Mouse (Mus musculus) cerebellum, adult 9-11 months (tissue): ENCODE data around the gene Ccdc69.
A peak's percentile ranks its signal among the peaks of the same experiment; 100 is the strongest.
"Not testable (repeated sequence)": the region's sequence is repeated elsewhere in the genome, so short reads cannot be mapped to it uniquely, and the experiment has no call there.

Experiments used
- DNase-seq: peaks from one replicate; pipeline ENCODE4 v3.0.0; 2022

Gene Ccdc69

GRCm38 (mm10) chr11:55077331-55078231 is at the start of gene Ccdc69:
Gene Ccdc69 (minus strand): TSS chr11:55078131.
- peak; percentile 75 for DNase-seq

DNA sequence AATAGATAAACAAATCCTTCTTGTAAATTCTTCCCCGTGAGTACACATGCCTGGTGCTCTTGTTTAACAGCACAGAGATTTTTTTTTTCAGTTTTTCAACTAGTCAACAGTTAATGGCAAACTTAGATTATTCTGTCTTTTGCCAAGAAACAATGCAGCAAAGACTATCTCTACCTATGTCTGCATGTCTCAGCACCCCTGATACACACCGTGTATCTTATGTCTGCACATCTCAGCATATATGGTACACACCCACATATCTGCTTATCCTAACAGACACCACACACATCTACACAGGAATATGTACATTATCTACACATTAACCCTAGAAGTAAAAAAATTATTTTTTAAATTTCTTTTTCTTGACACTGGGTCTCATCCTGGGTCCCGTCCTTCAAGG is 48.7 kb upstream of the Ccdc69 start:
- DNase-seq, result no peak

DNA sequence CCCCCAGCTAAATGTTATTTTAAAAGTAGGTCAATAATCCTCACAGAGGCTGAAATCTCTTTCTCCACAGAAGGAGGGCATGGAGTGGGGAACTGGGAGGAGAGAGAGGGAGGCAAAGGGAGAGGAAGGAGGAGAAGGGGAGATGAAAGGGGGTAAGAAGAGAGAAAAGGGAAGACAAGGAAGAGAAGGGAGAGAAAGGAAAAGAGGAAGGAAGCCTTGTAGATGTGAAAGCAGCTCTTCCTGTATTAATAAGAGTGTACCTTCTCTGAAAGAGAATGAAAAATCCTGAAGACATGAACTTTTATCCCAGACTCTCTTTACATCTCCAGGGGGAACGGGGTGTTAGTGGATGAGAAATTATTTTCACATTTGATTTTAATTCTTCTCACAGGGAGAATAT is 43.5 kb upstream of the Ccdc69 start:
- no peak for DNase-seq

DNA sequence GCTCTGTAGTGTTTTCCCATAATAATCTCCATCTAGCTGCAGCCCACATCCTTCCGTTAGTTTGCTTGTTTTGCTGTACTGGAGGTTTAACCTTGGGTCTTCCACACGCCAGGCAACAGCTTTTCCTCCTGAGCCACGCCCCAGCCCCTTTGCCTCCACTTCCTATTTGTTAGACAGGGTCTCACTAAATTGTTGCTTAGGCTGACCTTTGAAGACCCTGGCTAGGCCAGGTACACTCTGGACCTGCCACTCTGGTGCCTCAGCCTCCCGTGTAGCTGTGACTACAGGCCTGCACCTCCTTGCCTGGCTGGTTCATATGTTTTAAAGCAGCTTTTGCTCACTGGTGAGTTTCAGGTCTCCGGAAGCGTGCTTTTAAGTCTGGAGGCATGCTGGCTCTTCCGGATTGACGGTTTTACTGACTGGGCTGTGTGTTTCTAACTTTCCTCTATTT is 42.9 kb upstream of the Ccdc69 start:
- no peak for DNase-seq

DNA sequence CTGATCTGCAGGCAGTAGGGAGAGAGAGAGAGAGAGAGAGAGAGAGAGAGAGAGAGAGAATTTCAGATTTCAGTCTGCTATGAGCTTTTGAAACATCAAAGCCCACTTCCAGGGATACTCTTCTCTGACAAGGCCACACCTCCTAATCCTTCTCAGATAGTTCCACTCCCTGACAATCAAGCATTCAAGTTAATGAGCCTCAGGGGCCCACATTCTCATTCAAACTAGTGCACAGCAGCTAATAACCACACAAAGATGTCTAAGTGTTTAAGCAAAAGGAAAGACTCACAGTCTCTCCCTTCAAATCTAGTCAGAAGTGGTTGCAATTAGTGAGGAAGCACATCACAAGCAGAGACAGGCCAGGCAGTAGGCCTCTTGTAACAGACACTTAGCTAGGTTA is 42.3 kb upstream of the Ccdc69 start:
- DNase-seq, result no peak

GRCm38 (mm10) chr11:55117031-55117430 is 39.1 kb upstream of the Ccdc69 start:
- no peak for DNase-seq

- no peak for DNase-seq
Observed at GRCm38 (mm10) chr11:55116004-55116403, 38.1 kb upstream of the Ccdc69 start.

GRCm38 (mm10) chr11:55114291-55114690 is 36.4 kb upstream of the Ccdc69 start:
- no peak for DNase-seq

DNA sequence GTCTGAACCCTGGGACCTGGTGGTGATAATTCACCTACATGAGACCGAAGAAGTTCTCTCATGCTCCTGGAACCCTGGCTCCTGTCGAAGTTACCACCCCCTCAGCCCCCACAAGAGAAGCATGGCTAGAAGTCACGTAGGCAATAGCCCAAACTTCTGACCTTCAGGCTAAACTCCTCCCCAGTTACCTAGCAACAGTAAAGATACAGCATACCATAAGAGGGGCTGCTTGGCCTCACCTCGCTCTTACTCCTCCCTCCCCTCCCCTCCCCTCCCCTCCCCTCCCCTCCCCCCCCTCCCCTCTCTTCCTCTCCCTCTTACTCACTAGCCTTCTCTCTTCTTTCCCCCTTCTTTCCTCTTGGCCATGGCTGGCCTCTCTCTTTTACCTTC is 35.9 kb upstream of the Ccdc69 start:
- DNase-seq, result not testable (repeated sequence)

DNA sequence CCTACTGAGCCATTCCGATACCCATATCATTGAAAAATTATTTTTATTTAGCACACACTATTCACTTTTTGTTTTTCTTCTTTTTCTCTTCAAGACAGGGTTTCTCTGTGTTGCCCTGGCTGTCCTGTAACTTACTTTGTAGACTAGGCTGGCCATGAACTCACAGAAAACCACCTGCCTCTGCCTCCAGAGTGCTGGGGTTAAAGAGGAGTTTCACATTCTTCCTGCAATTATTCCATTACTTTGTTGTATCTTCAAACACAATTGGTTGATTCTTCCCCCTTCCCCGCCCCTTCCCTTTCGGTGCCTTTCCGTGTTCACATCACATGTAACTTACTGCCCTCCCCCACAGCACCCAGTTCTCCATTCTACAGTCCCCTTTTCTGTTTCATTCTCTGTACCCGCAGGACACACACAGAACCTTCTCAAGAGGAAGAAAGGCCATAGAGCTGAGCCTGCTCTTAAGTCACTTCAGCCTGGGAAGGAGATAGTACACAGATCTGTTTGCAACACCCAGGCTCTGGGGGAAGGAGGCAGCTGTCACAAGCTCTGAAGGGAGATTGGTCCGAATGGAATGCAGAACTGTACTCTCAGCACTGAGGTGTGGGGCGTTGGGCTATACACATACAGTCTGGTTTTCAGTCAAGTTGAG is 35.4 kb upstream of the Ccdc69 start:
- DNase-seq, result no peak

- no peak for DNase-seq
Observed at GRCm38 (mm10) chr11:55110566-55111169, 32.7 kb upstream of the Ccdc69 start.

GRCm38 (mm10) chr11:55109521-55110300 is 31.8 kb upstream of the Ccdc69 start:
- DNase-seq, result no peak

- no peak for DNase-seq
Observed at GRCm38 (mm10) chr11:55106636-55107035, 28.7 kb upstream of the Ccdc69 start.

GRCm38 (mm10) chr11:55105389-55105788 is 27.5 kb upstream of the Ccdc69 start:
- no peak for DNase-seq

DNA sequence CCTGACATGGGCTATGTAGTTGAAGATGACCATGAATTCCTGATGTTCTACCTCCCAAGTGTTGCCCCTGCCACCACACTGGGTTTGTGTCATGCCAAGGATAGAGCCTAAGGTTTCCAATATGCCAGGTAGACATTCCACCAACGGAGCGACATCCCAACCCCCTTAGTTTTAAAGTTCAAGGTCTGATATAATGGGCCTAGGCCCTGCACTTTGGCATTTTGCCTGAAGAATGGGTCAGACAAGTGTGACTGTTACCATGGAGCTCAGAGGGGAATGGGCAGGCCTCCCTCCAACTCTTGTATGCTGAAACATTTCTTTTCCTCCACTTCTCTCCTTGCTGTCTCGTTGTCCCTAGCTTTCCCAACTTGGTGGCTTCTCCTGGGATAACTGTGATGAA is 25.3 kb upstream of the Ccdc69 start:
- no peak for DNase-seq

DNA sequence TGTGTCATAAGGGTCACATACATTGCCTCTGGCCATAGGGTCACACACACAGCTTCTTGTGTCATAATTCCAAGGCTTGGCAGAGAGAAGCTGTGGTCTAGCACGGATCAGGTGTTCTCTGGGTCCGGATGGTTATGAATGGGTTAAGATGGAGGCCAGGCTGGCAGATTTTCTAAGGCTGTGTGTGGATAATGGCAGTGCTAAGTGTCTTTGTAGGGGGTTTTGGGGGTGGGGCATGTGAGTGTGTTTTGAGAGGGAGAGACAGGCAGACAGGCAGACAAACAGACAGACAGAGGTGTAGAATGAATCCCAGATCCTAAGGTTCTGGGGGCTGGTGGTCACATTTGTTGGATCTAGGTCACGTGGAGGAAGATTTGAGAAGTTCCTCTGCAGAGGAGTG is 24.1 kb upstream of the Ccdc69 start:
- DNase-seq, result no peak

DNA sequence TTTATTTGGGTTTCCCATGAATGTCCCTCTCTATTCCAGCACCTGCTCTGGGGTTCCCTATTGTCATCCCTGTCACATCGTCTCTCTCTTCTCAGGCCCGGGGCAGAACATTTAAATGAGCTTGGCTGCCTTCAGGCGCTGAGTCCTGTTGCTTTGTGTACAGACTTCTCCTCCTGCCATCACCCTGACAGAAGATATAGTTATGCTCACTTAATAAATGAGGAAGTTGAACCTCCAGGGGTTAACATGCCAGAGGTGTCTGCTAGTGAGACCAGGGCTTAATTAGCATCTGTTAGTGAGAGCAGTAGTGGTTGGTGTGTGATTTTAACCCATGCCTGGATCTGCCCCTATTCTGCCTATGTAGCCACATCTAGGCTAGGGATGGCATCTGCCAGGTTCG is 21.9 kb upstream of the Ccdc69 start:
- no peak for DNase-seq

DNA sequence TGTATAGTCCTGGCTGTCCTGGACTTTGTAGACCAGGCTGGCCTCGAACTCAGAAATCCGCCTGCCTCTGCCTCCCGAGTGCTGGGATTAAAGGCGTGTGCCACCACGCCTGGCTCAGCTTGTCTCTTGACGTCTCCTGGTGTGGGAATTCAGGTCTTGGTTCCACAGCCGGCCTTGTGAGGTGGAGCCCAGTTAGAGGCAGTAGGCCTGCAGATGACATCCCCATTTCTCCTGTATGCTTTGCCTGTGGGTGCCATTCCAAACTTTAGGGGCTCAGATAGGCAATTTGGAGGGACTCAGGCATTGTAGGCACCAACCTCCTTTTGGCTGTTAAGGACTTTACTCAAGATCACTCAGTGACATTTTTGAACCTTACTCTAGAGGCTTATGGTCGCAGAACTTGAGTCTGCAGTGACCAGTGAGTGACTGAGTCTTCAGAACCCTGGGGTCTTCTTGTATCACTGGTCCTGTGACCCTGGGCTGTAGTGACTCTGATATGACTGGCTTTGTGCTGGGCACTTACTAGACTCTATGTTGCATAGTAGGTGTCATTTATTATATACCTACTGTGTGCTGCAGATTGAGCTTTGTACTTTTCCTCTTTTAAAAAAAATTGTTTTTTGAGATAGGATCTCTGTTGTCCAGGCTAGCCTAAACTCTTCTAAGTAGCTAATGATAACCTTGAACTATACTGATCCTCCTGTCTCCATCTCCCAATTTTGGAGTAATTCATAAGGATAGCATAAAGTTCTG is 21.3 kb upstream of the Ccdc69 start:
- DNase-seq, result peak; percentile 57

GRCm38 (mm10) chr11:55098189-55098915 is 20.4 kb upstream of the Ccdc69 start:
- DNase-seq, result peak; percentile 68

GRCm38 (mm10) chr11:55097463-55098188 is 19.7 kb upstream of the Ccdc69 start, which contains the start of gene Gm2a:
Gene Gm2a (plus strand): TSS chr11:55098115.
- peak; percentile 98 for DNase-seq
